Mouse (Mus musculus): ENCODE measurements around the gene Ranbp3l. TPM values are rescaled to one million over a fixed set of nuclear protein-coding genes. Genes with fewer than 3 reads are reported as not detected.

The Ranbp3l gene
- polyA plus RNA-seq, 1 experiment: not detected

DNA sequence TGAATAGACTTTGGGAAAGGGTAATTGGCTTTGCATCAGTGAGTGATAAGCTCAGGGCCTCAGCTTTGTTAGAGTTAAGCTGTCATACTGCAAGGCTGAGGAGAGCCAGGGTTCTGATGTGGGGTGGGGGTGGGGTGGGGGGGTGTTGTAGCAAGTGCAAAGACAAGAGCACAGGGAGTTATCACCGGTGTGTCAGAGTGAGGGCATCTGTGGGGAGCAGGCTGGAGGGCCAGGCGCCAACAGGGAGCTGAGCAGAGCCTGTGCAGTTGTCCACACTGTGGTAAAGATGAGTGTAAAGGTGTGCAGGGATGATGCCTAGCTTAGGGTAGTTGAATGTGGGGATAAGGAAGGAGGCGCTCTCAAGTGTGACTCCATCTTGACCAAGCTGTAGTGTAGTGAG is 113.5 kb downstream of the Ranbp3l start:
- Histone ChIP-seq H3K27me3 (ENCODE audit: control insufficient read depth, insufficient read depth, insufficient read length) (no peaks in the 10 kb centered on the region), H3ac (ENCODE audit: control insufficient read depth, insufficient read length) (no peak overlapping the region), H3K4me2 (ENCODE audit: low read depth) (no peak overlapping the region), H3K4me3 (no peak overlapping the region), H3K79me2 (ENCODE audit: control insufficient read depth, insufficient read depth) (peaks cover 6% of the 10 kb centered on the region), H3K36me3 (ENCODE audit: control insufficient read depth, insufficient read depth) (no peaks in the 10 kb centered on the region)
- TF ChIP-seq SRF (IDR thresholded peaks at IDR 0.05; ENCODE audit: control insufficient read depth, insufficient read length, low read depth): no peak
- no peak for TF ChIP-seq REST (IDR thresholded peaks at IDR 0.05; ENCODE audit: insufficient read depth, insufficient read length)
- TF ChIP-seq POLR2AphosphoS2 (IDR thresholded peaks at IDR 0.05; ENCODE audit: insufficient read length, low read depth): no peak
- no peak for TF ChIP-seq MYOG (IDR thresholded peaks at IDR 0.05; ENCODE audit: control insufficient read depth in 1 of 3, insufficient read depth in 1 of 3, insufficient read length in 2 of 3, low read depth in 2 of 3)
- no peak for TF ChIP-seq USF1 (IDR thresholded peaks at IDR 0.05; ENCODE audit: low read depth)
- TF ChIP-seq CEBPB (IDR thresholded peaks at IDR 0.05; ENCODE audit: insufficient read depth, poor library complexity, severe bottlenecking): no peak
- TF ChIP-seq E2F4 (IDR thresholded peaks at IDR 0.05; ENCODE audit: insufficient read depth): no peak
- no peak for TF ChIP-seq POLR2A (IDR thresholded peaks at IDR 0.05; ENCODE audit: insufficient read length, low read depth)
- no peak for TF ChIP-seq TCF3 (IDR thresholded peaks at IDR 0.05; ENCODE audit: insufficient read length, low read depth)
- TF ChIP-seq MAX (IDR thresholded peaks at IDR 0.05; ENCODE audit: low read depth): no peak
- TF ChIP-seq MYOD1 (IDR thresholded peaks at IDR 0.05; ENCODE audit: control insufficient read depth in 1 of 3, insufficient read length in 2 of 3, low read depth in 2 of 3): no peak

DNA sequence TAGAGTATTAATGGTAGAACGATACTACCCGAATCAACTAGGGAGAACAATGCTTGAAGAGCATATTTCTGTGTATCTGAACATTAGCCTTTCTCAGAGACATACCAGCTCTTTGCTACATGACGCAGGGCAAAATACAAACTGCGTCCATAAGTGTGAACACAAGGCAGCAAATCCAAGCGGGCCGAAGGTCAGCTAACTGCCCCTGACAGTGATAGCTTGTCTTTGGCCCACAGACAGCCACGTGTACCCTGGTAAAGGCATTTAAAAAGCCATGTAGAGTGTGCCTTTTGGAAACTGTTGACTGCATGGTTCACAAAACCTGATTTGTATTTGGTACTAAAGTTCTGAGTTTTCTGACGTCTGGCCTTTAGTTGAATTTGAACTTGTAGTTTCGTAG is 115.0 kb downstream of the Ranbp3l start:
- no peak for TF ChIP-seq E2F4 (IDR thresholded peaks at IDR 0.05; ENCODE audit: insufficient read depth)
- Histone ChIP-seq H3ac (ENCODE audit: control insufficient read depth, insufficient read length) (no peak overlapping the region), H3K4me3 (no peak overlapping the region), H3K4me2 (ENCODE audit: low read depth) (no peak overlapping the region), H3K27me3 (ENCODE audit: control insufficient read depth, insufficient read depth, insufficient read length) (no peaks in the 10 kb centered on the region), H3K79me2 (ENCODE audit: control insufficient read depth, insufficient read depth) (no peaks in the 10 kb centered on the region), H3K36me3 (ENCODE audit: control insufficient read depth, insufficient read depth) (no peaks in the 10 kb centered on the region)

DNA sequence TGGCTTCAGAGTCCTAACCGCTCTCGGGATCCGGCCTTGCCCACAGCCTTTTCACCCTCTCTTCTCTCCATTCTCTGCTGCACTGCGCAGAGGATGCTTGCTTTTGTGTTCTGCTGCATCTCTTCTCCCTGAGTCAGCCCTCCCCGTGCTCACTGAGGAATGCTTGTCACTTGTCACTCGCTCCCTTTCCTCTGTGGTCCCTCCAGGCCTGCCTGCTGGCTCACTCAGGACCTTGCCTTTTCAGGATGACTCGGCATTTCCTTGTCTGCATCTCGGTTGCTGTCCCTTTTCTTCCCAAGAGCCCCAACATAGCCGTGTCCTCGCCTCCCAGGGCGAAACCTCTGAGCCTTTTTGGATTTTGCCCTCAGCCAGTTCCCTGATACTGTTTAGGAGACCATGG is 119.1 kb downstream of the Ranbp3l start:
- no peak for TF ChIP-seq REST (IDR thresholded peaks at IDR 0.05; ENCODE audit: insufficient read depth, insufficient read length)
- no peak for TF ChIP-seq MAX (IDR thresholded peaks at IDR 0.05; ENCODE audit: low read depth)
- no peaks in the 10 kb centered on the region for H3K27me3 ChIP-seq (ENCODE audit: control insufficient read depth, insufficient read depth, insufficient read length)
- no peak overlapping the region for H3K4me3 ChIP-seq
- no peak overlapping the region for H3ac ChIP-seq (ENCODE audit: control insufficient read depth, insufficient read length)
- H3K4me2 ChIP-seq (ENCODE audit: low read depth): no peak overlapping the region
- H3K36me3 ChIP-seq (ENCODE audit: control insufficient read depth, insufficient read depth): no peaks in the 10 kb centered on the region
- H3K79me2 ChIP-seq (ENCODE audit: control insufficient read depth, insufficient read depth): no peaks in the 10 kb centered on the region

DNA sequence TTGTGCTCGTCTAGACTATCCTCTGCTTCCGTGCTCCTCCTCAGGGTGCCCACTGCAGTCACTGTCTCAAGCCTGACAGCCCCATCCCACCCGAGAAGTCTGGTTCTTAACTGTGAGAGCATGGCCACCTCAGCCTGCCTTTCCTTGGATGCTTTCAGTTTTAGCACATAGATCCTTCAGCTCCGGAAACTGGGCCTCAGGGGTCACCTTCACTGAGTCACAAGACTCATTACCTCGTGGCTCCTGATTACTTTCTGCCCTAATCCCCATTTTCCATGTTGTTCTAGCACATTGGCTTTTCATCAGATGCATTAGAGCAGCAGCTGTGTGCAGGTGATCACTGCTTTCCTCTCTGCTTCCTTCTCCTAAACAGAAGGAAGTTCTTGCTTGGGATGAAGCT is 119.7 kb downstream of the Ranbp3l start:
- Histone ChIP-seq H3K79me2 (ENCODE audit: control insufficient read depth, insufficient read depth) (no peaks in the 10 kb centered on the region), H3K36me3 (ENCODE audit: control insufficient read depth, insufficient read depth) (no peaks in the 10 kb centered on the region), H3K4me2 (ENCODE audit: low read depth) (no peak overlapping the region), H3K4me3 (no peak overlapping the region), H3ac (ENCODE audit: control insufficient read depth, insufficient read length) (no peak overlapping the region), H3K27me3 (ENCODE audit: control insufficient read depth, insufficient read depth, insufficient read length) (no peaks in the 10 kb centered on the region)
- TF ChIP-seq MYOD1 (IDR thresholded peaks at IDR 0.05; ENCODE audit: control insufficient read depth in 1 of 3, insufficient read length in 2 of 3, low read depth in 2 of 3): no peak

DNA sequence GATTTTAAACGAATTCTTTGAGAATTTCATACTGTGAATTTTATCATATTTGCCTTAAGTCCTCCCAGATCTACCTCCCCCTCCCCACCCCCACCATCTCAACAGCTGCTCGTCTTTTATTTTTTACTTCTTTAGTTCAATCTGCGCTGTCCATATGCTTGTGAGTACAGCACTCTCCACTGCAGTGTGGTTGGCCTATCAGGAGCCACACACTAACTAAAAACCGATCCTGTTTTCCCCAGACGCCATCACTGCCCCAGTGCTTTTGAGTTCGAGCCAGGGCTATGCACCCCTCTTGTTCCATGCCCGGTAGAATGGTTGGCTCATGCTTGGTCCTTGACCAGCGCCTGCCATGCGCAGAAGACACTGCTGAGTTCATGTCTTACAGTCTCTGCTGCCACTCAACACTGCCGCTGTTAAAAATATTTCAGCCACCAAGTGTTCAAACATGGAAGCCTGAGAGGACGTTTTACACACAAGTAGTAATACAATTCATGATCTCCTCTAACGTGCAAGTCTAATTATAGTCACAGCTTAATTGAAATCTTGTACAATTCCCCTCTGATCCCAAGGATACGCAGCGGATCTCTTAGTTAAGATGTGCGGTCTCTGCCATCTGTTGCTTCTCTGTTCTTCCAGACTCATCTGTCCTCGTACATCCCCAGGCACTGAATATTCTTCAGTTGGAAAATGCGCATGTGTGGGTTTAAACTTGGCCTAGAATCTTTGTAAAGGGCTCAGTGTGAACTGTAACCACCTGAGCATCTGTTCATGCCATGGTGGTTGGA is 120.3 kb downstream of the Ranbp3l start:
- H3K4me2 ChIP-seq (ENCODE audit: low read depth): no peak overlapping the region

More for the DNA sequence above, 120.3 kb downstream of the Ranbp3l start:
- Histone ChIP-seq H3K79me2 (ENCODE audit: control insufficient read depth, insufficient read depth) (no peaks in the 10 kb centered on the region), H3K27me3 (ENCODE audit: control insufficient read depth, insufficient read depth, insufficient read length) (no peaks in the 10 kb centered on the region), H3K4me3 (no peak overlapping the region), H3K36me3 (ENCODE audit: control insufficient read depth, insufficient read depth) (no peaks in the 10 kb centered on the region), H3ac (ENCODE audit: control insufficient read depth, insufficient read length) (no peak overlapping the region)
- no peak for TF ChIP-seq E2F4 (IDR thresholded peaks at IDR 0.05; ENCODE audit: insufficient read depth)
- TF ChIP-seq CEBPB (IDR thresholded peaks at IDR 0.05; ENCODE audit: insufficient read depth, poor library complexity, severe bottlenecking): no peak
- TF ChIP-seq SRF (IDR thresholded peaks at IDR 0.05; ENCODE audit: control insufficient read depth, insufficient read length, low read depth): no peak
- no peak for TF ChIP-seq MYOD1 (IDR thresholded peaks at IDR 0.05; ENCODE audit: control insufficient read depth in 1 of 3, insufficient read length in 2 of 3, low read depth in 2 of 3)
- TF ChIP-seq MYOG (IDR thresholded peaks at IDR 0.05; ENCODE audit: control insufficient read depth in 1 of 3, insufficient read depth in 1 of 3, insufficient read length in 2 of 3, low read depth in 2 of 3): no peak
- no peak for TF ChIP-seq REST (IDR thresholded peaks at IDR 0.05; ENCODE audit: insufficient read depth, insufficient read length)
- TF ChIP-seq POLR2AphosphoS2 (IDR thresholded peaks at IDR 0.05; ENCODE audit: insufficient read length, low read depth): no peak
- TF ChIP-seq TCF3 (IDR thresholded peaks at IDR 0.05; ENCODE audit: insufficient read length, low read depth): no peak
- no peak for TF ChIP-seq USF1 (IDR thresholded peaks at IDR 0.05; ENCODE audit: low read depth)
- no peak for TF ChIP-seq TCF12 (IDR thresholded peaks at IDR 0.05; ENCODE audit: insufficient read depth, poor library complexity, severe bottlenecking)
- no peak for TF ChIP-seq MAX (IDR thresholded peaks at IDR 0.05; ENCODE audit: low read depth)
- no peak for TF ChIP-seq POLR2A (IDR thresholded peaks at IDR 0.05; ENCODE audit: insufficient read length, low read depth)

Measured in myocyte (in vitro differentiated cells).